Mouse (Mus musculus): Measurements from ENCODE around the gene Kdm7a. TPM values are rescaled to one million over a fixed set of nuclear protein-coding genes. Genes with fewer than 3 reads are reported as not detected.

The Kdm7a gene
- 11.2 TPM for polyA plus RNA-seq (2021)

GRCm38 (mm10) chr6:39206581-39207461 is at the start of gene Kdm7a:
TSS of gene Kdm7a (minus strand) at chr6:39206789.
- no peaks in the 10 kb centered on the region for H3K27me3 ChIP-seq
- ATAC-seq (peak; percentile 72), DNase-seq (ENCODE audit: low read depth, low spot score) (no peak)
- TF ChIP-seq CTCF (IDR thresholded peaks at IDR 0.05): peak; percentile 39
- CTCF ChIA-PET: no interaction called here
- POLR2A ChIA-PET: no interaction called here
- in situ Hi-C loops (cut with MboI; ENCODE audit: low pct_unique_long_range_greater_than_20kb): no loop called here

GRCm38 (mm10) chr6:39255271-39255670 is 48.7 kb upstream of the Kdm7a start:
- ATAC-seq: no peak
- in situ Hi-C loops (cut with MboI; ENCODE audit: low pct_unique_long_range_greater_than_20kb): no loop called here
- CTCF ChIA-PET: no interaction called here

GRCm38 (mm10) chr6:39250055-39250454 is 43.5 kb upstream of the Kdm7a start:
- ATAC-seq (no peak), DNase-seq (ENCODE audit: low read depth, low spot score) (no peak)
- in situ Hi-C loops (cut with MboI; ENCODE audit: low pct_unique_long_range_greater_than_20kb): no loop called here
- no peaks in the 10 kb centered on the region for H3K27me3 ChIP-seq
- CTCF ChIA-PET: no interaction called here
- TF ChIP-seq CTCF (IDR thresholded peaks at IDR 0.05): no peak
- POLR2A ChIA-PET: no interaction called here

More at GRCm38 (mm10) chr6:39255271-39255670, 48.7 kb upstream of the Kdm7a start:
- no peak for DNase-seq (ENCODE audit: low read depth, low spot score)
- POLR2A ChIA-PET: no interaction called here
- no peaks in the 10 kb centered on the region for H3K27me3 ChIP-seq
- no peak for TF ChIP-seq CTCF (IDR thresholded peaks at IDR 0.05)

- in situ Hi-C loops (cut with MboI; ENCODE audit: low pct_unique_long_range_greater_than_20kb): no loop called here
- CTCF ChIA-PET: no interaction called here
- DNase-seq (ENCODE audit: low read depth, low spot score) (no peak), ATAC-seq (no peak)
- no peaks in the 10 kb centered on the region for H3K27me3 ChIP-seq
- POLR2A ChIA-PET: no interaction called here
- no peak for TF ChIP-seq CTCF (IDR thresholded peaks at IDR 0.05)
Observed at GRCm38 (mm10) chr6:39249176-39249770, 42.7 kb upstream of the Kdm7a start.

GRCm38 (mm10) chr6:39244066-39244465 is 37.5 kb upstream of the Kdm7a start:
- POLR2A ChIA-PET: no interaction called here
- in situ Hi-C loops (cut with MboI; ENCODE audit: low pct_unique_long_range_greater_than_20kb): no loop called here
- CTCF ChIA-PET: no interaction called here
- no peak for DNase-seq (ENCODE audit: low read depth, low spot score)
- TF ChIP-seq CTCF (IDR thresholded peaks at IDR 0.05): no peak
- no peaks in the 10 kb centered on the region for H3K27me3 ChIP-seq
- ATAC-seq: no peak

GRCm38 (mm10) chr6:39243511-39243961 is 36.9 kb upstream of the Kdm7a start:
- DNase-seq (ENCODE audit: low read depth, low spot score) (peak; percentile 83), ATAC-seq (peak; percentile 80)
- TF ChIP-seq CTCF (IDR thresholded peaks at IDR 0.05): no peak
- ChIA-PET POLR2A (no interaction called here), CTCF (no interaction called here)
- in situ Hi-C loops (cut with MboI; ENCODE audit: low pct_unique_long_range_greater_than_20kb): no loop called here
- no peaks in the 10 kb centered on the region for H3K27me3 ChIP-seq

- peak; percentile 66 for ATAC-seq
- no peaks in the 10 kb centered on the region for H3K27me3 ChIP-seq
- ChIA-PET CTCF (interaction anchor here (1.1 kb wide), 1 partner anchor 10 kb away, joined by 3 read pairs; no protein-coding TSS in a partner anchor), POLR2A (interaction anchor here (1.0 kb wide), 1 partner anchor 17 kb away, joined by 3 read pairs; no protein-coding TSS in a partner anchor)
- no peak for TF ChIP-seq CTCF (IDR thresholded peaks at IDR 0.05)
- peak; percentile 83 for DNase-seq (ENCODE audit: low read depth, low spot score)
- in situ Hi-C loops (cut with MboI; ENCODE audit: low pct_unique_long_range_greater_than_20kb): no loop called here
Observed at GRCm38 (mm10) chr6:39242718-39243471, 36.3 kb upstream of the Kdm7a start.

GRCm38 (mm10) chr6:39241421-39241891 is 34.9 kb upstream of the Kdm7a start:
- ChIA-PET POLR2A (no interaction called here), CTCF (interaction anchor here (1.1 kb wide), 1 partner anchor 9 kb away, joined by 3 read pairs; no protein-coding TSS in a partner anchor)
- DNase-seq (ENCODE audit: low read depth, low spot score): no peak
- no peak for ATAC-seq
- in situ Hi-C loops (cut with MboI; ENCODE audit: low pct_unique_long_range_greater_than_20kb): no loop called here
- no peaks in the 10 kb centered on the region for H3K27me3 ChIP-seq
- no peak for TF ChIP-seq CTCF (IDR thresholded peaks at IDR 0.05)

GRCm38 (mm10) chr6:39240956-39241355 is 34.4 kb upstream of the Kdm7a start:
- no peaks in the 10 kb centered on the region for H3K27me3 ChIP-seq
- ATAC-seq: no peak
- no peak for DNase-seq (ENCODE audit: low read depth, low spot score)
- no peak for TF ChIP-seq CTCF (IDR thresholded peaks at IDR 0.05)
- ChIA-PET POLR2A (no interaction called here), CTCF (no interaction called here)
- in situ Hi-C loops (cut with MboI; ENCODE audit: low pct_unique_long_range_greater_than_20kb): no loop called here

GRCm38 (mm10) chr6:39237887-39238286 is 31.3 kb upstream of the Kdm7a start:
- no peak for TF ChIP-seq CTCF (IDR thresholded peaks at IDR 0.05)
- in situ Hi-C loops (cut with MboI; ENCODE audit: low pct_unique_long_range_greater_than_20kb): no loop called here
- DNase-seq (ENCODE audit: low read depth, low spot score) (no peak), ATAC-seq (no peak)
- ChIA-PET CTCF (no interaction called here), POLR2A (no interaction called here)
- H3K27me3 ChIP-seq: no peaks in the 10 kb centered on the region
